Mouse (Mus musculus): ENCODE measurements around the gene Ociad1. TPM values are rescaled to one million over a fixed set of nuclear protein-coding genes. Genes with fewer than 3 reads are reported as not detected.

The Ociad1 gene
- polyA plus RNA-seq, 1 experiment from 2014 or later: 225 TPM

DNA sequence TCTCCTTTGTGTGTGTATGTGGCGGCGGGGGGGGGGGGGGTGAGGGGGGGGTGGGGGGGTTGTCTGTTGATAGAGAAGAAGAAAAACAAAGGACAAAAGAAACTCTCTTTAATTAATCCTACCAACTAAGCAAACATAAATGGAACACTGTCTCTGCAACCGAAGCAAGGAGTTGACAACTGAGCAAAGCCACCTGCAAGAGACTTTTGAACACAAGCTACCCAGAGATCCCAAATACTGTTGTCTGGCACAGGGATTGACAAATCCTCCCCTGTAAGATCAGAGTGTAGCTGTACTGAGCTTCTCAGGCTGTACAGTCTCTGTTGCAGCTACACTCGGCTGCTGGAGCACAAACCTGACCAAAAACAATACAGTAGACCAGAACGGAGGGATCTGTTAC is 28.5 kb upstream of the Ociad1 start:
- 73% methylated on average over 4 of the region's 5 CpGs for WGBS
- H3K9ac ChIP-seq: no peak overlapping the region
- no peaks in the 10 kb centered on the region for H3K9me3 ChIP-seq
- H3K36me3 ChIP-seq: no peaks in the 10 kb centered on the region
- ATAC-seq (ENCODE audit: low FRiP score, low read depth): no peak
- H3K27me3 ChIP-seq (replicated peaks): no peaks in the 10 kb centered on the region
- no peak overlapping the region for H3K4me3 ChIP-seq
- no peak overlapping the region for H3K27ac ChIP-seq
- no peaks in the 10 kb centered on the region; the same call in 1 of the 2 replicates for H3K4me1 ChIP-seq
- no peak overlapping the region for H3K4me2 ChIP-seq (replicated peaks)

DNA sequence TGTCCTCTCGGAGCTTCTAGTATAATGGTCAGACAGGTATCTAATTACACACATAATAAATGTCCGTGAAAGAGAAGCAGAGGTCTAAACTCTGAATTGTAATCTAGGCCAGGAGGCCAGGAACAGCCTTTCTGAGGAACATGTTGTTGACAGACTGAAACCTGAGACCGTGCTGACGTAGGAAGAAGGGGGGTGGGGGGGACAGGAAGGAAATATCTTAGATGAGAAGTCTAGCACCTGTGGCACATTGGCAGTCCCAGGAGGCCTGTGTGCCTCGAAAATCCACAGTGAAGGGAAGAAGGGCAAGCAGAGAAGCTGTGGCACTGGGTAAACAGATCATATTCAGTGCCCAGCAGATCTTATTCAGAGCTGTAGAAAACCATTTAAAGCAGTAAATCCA is 27.1 kb upstream of the Ociad1 start:
- Histone ChIP-seq H3K9me3 (no peaks in the 10 kb centered on the region), H3K27me3 (replicated peaks) (no peaks in the 10 kb centered on the region), H3K27ac (no peak overlapping the region), H3K4me1 (no peaks in the 10 kb centered on the region; the same call in 1 of the 2 replicates), H3K36me3 (no peaks in the 10 kb centered on the region), H3K9ac (no peak overlapping the region), H3K4me2 (replicated peaks) (no peak overlapping the region), H3K4me3 (no peak overlapping the region)
- WGBS: 61% methylated on average over 5 of the region's 5 CpGs
- no peak for ATAC-seq (ENCODE audit: low FRiP score, low read depth)

GRCm38 (mm10) chr5:73268636-73269213 is 23.9 kb upstream of the Ociad1 start:
- Histone ChIP-seq H3K4me3 (no peak overlapping the region), H3K27ac (no peak overlapping the region), H3K4me2 (replicated peaks) (no peak overlapping the region), H3K36me3 (no peaks in the 10 kb centered on the region), H3K9me3 (no peaks in the 10 kb centered on the region), H3K27me3 (replicated peaks) (no peaks in the 10 kb centered on the region), H3K4me1 (no peaks in the 10 kb centered on the region; the same call in 1 of the 2 replicates), H3K9ac (no peak overlapping the region)
- ATAC-seq (ENCODE audit: low FRiP score, low read depth): no peak
- WGBS: 86% methylated on average over 11 of the region's 11 CpGs

GRCm38 (mm10) chr5:73270612-73271011 is 22.0 kb upstream of the Ociad1 start:
- Histone ChIP-seq H3K9me3 (no peaks in the 10 kb centered on the region), H3K27ac (no peak overlapping the region), H3K27me3 (replicated peaks) (no peaks in the 10 kb centered on the region), H3K4me3 (no peak overlapping the region), H3K4me1 (no peaks in the 10 kb centered on the region; the same call in 1 of the 2 replicates), H3K9ac (no peak overlapping the region), H3K36me3 (no peaks in the 10 kb centered on the region), H3K4me2 (replicated peaks) (no peak overlapping the region)
- WGBS: 73% methylated on average over 6 of the region's 6 CpGs
- ATAC-seq (ENCODE audit: low FRiP score, low read depth): no peak

DNA sequence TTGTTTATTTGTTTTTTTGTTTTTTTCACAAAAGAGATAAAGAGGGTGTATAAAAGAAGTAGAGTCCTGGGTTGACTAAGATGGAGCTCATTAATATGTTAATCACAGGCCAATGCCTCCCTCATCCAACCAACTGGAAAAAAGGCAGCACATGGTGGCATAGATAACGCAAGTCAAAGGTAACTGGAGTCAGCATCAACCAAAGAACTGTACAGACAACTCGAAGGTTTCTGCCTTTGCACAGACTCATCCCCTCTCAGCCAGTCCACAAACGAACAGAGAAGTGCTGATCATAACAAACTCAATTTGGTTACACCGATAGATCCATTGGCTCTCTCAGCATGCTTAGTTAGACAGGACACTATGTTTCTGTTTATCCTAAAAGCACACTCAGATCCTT is 19.4 kb upstream of the Ociad1 start:
- Histone ChIP-seq H3K27me3 (replicated peaks) (no peaks in the 10 kb centered on the region), H3K4me2 (replicated peaks) (no peak overlapping the region), H3K27ac (no peak overlapping the region), H3K9ac (no peak overlapping the region), H3K4me3 (no peak overlapping the region), H3K9me3 (no peaks in the 10 kb centered on the region), H3K4me1 (no peaks in the 10 kb centered on the region; the same call in 1 of the 2 replicates), H3K36me3 (no peaks in the 10 kb centered on the region)
- WGBS: 76% methylated on average over 4 of the region's 4 CpGs
- ATAC-seq (ENCODE audit: low FRiP score, low read depth): no peak

DNA sequence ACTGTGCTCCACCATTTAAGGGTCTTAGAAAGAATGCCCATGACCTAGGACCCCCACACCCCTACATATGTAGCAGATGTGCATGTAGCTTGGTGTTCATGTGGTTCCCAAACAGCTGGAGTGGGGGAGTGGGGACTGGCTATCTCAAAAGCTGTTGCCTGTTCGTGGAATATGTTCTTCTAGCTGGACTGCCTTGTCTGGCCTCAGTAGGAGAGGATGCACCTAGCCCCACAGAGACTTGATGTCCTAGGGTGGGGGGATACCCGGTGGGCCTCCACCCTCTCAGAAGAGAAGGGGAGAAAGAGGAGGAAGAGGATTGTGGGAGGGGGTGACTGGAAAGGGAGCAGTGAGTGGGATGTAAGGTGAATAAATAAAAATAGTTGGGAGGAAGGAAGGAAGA is 17.6 kb upstream of the Ociad1 start:
- Histone ChIP-seq H3K4me1 (peaks cover 5% of the 10 kb centered on the region), H3K4me2 (replicated peaks) (no peak overlapping the region), H3K27me3 (replicated peaks) (no peaks in the 10 kb centered on the region), H3K9ac (no peak overlapping the region), H3K27ac (no peak overlapping the region), H3K36me3 (no peaks in the 10 kb centered on the region), H3K4me3 (no peak overlapping the region), H3K9me3 (no peaks in the 10 kb centered on the region)
- no peak for ATAC-seq (ENCODE audit: low FRiP score, low read depth)
- 83% methylated on average over 2 of the region's 2 CpGs for WGBS

DNA sequence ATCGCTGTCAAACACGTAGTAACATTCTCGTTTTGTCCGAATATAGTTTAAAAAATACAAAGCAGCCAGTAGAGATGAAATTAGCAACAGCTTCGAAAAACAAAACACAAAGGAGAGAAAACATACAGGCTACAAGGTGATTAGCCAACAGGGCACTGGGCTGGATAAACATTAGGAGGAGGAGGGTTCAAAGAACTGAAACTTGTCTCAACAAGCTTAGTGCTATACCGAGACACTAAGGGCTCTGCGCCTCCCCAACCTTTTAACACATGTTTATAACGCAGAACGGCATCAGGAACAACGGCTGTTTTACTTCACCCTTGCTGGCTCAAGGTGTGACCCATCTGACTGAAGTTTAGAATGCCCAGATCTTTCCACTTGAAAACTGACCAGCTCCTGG is 13.4 kb upstream of the Ociad1 start:
- WGBS: 64% methylated on average over 10 of the region's 10 CpGs
- no peak for ATAC-seq (ENCODE audit: low FRiP score, low read depth)
- H3K4me1 ChIP-seq: peaks cover 5% of the 10 kb centered on the region
- H3K9me3 ChIP-seq: no peaks in the 10 kb centered on the region
- H3K4me3 ChIP-seq: no peak overlapping the region
- H3K27me3 ChIP-seq (replicated peaks): no peaks in the 10 kb centered on the region
- no peak overlapping the region for H3K9ac ChIP-seq
- H3K27ac ChIP-seq: no peak overlapping the region
- H3K4me2 ChIP-seq (replicated peaks): no peak overlapping the region
- no peaks in the 10 kb centered on the region for H3K36me3 ChIP-seq

- no peaks in the 10 kb centered on the region for H3K27me3 ChIP-seq (replicated peaks)
- no peak overlapping the region for H3K9ac ChIP-seq
- H3K4me3 ChIP-seq: no peak overlapping the region
- no peak overlapping the region for H3K4me2 ChIP-seq (replicated peaks)
- no peaks in the 10 kb centered on the region for H3K36me3 ChIP-seq
- no peak for ATAC-seq (ENCODE audit: low FRiP score, low read depth)
- peaks cover 5% of the 10 kb centered on the region for H3K4me1 ChIP-seq
- WGBS: 52% methylated on average over 4 of the region's 4 CpGs
- no peaks in the 10 kb centered on the region for H3K9me3 ChIP-seq
- H3K27ac ChIP-seq: no peak overlapping the region
These were observed 12.6 kb upstream of the Ociad1 start for GRCm38 (mm10) chr5:73279732-73280566.

- no peak for ATAC-seq (ENCODE audit: low FRiP score, low read depth)
- Histone ChIP-seq H3K4me2 (replicated peaks) (no peak overlapping the region), H3K9ac (no peak overlapping the region), H3K27me3 (replicated peaks) (no peaks in the 10 kb centered on the region), H3K4me1 (peaks cover 5% of the 10 kb centered on the region), H3K27ac (no peak overlapping the region), H3K9me3 (no peaks in the 10 kb centered on the region), H3K36me3 (no peaks in the 10 kb centered on the region), H3K4me3 (no peak overlapping the region)
- 59% methylated on average over 4 of the region's 4 CpGs for WGBS
These were observed 12.1 kb upstream of the Ociad1 start for GRCm38 (mm10) chr5:73280567-73280850.

GRCm38 (mm10) chr5:73284046-73284445 is 8.5 kb upstream of the Ociad1 start:
- Histone ChIP-seq H3K27ac (no peak overlapping the region), H3K4me2 (replicated peaks) (no peak overlapping the region), H3K9ac (no peak overlapping the region), H3K4me3 (no peak overlapping the region), H3K9me3 (no peaks in the 10 kb centered on the region), H3K4me1 (peaks cover 5% of the 10 kb centered on the region), H3K27me3 (replicated peaks) (no peaks in the 10 kb centered on the region), H3K36me3 (no peaks in the 10 kb centered on the region)
- ATAC-seq (ENCODE audit: low FRiP score, low read depth): no peak

GRCm38 (mm10) chr5:73285470-73285978 is 7.1 kb upstream of the Ociad1 start:
- 88% methylated on average over 3 of the region's 3 CpGs for WGBS
- Histone ChIP-seq H3K4me1 (no peaks in the 10 kb centered on the region), H3K4me2 (replicated peaks) (no peak overlapping the region), H3K27me3 (replicated peaks) (no peaks in the 10 kb centered on the region), H3K9me3 (no peaks in the 10 kb centered on the region), H3K36me3 (no peaks in the 10 kb centered on the region), H3K4me3 (no peak overlapping the region), H3K27ac (no peak overlapping the region), H3K9ac (no peak overlapping the region)
- ATAC-seq (ENCODE audit: low FRiP score, low read depth): no peak

GRCm38 (mm10) chr5:73286603-73287002 is 6.0 kb upstream of the Ociad1 start:
- Histone ChIP-seq H3K9me3 (no peaks in the 10 kb centered on the region), H3K36me3 (no peaks in the 10 kb centered on the region), H3K27me3 (replicated peaks) (no peaks in the 10 kb centered on the region), H3K4me1 (no peaks in the 10 kb centered on the region), H3K4me2 (replicated peaks) (no peak overlapping the region), H3K9ac (no peak overlapping the region), H3K27ac (no peak overlapping the region), H3K4me3 (no peak overlapping the region)
- no peak for ATAC-seq (ENCODE audit: low FRiP score, low read depth)
- 83% methylated on average over 5 of the region's 5 CpGs for WGBS

DNA sequence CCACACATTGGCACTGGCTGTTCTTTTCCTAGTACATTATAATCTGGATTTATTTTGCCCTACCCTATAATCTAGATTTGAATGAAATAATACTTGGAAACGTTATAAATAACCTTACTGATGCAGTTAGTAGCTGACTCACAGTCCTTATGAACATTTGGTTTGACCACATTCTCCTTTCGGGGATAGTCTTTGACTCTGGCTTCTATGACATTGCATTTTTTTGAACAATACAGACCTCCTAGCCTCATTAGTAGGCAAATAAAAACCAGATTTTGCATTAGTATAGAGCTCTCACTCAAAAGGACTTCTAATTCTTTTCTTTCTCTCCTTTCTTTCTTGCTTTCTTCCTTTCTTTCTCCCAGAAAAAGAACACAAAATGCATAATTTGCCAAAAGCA is 2.7 kb upstream of the Ociad1 start:
- no peak for ATAC-seq (ENCODE audit: low FRiP score, low read depth)
- peaks cover 6% of the 10 kb centered on the region for H3K4me1 ChIP-seq
- H3K9me3 ChIP-seq: no peaks in the 10 kb centered on the region
- no peak overlapping the region for H3K4me2 ChIP-seq (replicated peaks)
- H3K27ac ChIP-seq: no peak overlapping the region
- peaks cover 2% of the 10 kb centered on the region for H3K36me3 ChIP-seq
- WGBS: 74% methylated on average over 2 of the region's 2 CpGs
- H3K4me3 ChIP-seq: no peak overlapping the region
- H3K27me3 ChIP-seq (replicated peaks): no peaks in the 10 kb centered on the region
- no peak overlapping the region for H3K9ac ChIP-seq
